Mouse (Mus musculus) frontal cortex, postnatal 10 days (tissue): ENCODE measurements at regions not wholly inside any gene's neighbourhood (a gene's known extent, or its start where the extent isn't known, plus 50 kb on each side); places are given as distances from the start of the nearest gene placed in this dataset.
A peak's percentile ranks its signal among the peaks of the same experiment; 100 is the strongest.

ENCODE experiments used
- DNase-seq, 2 experiments: peaks; one replicate each; pipeline ENCODE4 v3.0.0; 2022; ENCODE audit warnings: low spot score in 2 of 2, mixed read lengths in 1 of 2

GRCm38 (mm10) chr7:36420741-36421140 is 277.2 kb upstream of the Tshz3 start:
- peak in 1 of 2 experiments; percentile 15 for DNase-seq

GRCm38 (mm10) chr7:36449181-36449915 is 248.6 kb upstream of the Tshz3 start:
- DNase-seq, result no peak

GRCm38 (mm10) chr7:36453816-36454215 is 244.1 kb upstream of the Tshz3 start:
- no peak for DNase-seq

- DNase-seq, result peak; percentile 14 to 20
Observed at GRCm38 (mm10) chr7:36456080-36456479, 241.8 kb upstream of the Tshz3 start.

GRCm38 (mm10) chr7:36462422-36462833 is 235.5 kb upstream of the Tshz3 start:
- DNase-seq, result no peak

- DNase-seq, result no peak
Observed at GRCm38 (mm10) chr7:36469386-36469785, 228.5 kb upstream of the Tshz3 start.

- DNase-seq, result no peak
Observed at GRCm38 (mm10) chr7:36473532-36473931, 224.4 kb upstream of the Tshz3 start.

GRCm38 (mm10) chr7:36476434-36476833 is 221.5 kb upstream of the Tshz3 start:
- no peak for DNase-seq

GRCm38 (mm10) chr7:36476851-36477644 is 220.9 kb upstream of the Tshz3 start:
- DNase-seq, result no peak

- no peak for DNase-seq
Observed at GRCm38 (mm10) chr7:36488155-36488554, 209.8 kb upstream of the Tshz3 start.

- no peak for DNase-seq
Observed at GRCm38 (mm10) chr7:36491173-36491581, 206.7 kb upstream of the Tshz3 start.

GRCm38 (mm10) chr7:36504010-36504875 is 193.7 kb upstream of the Tshz3 start:
- no peak for DNase-seq

- DNase-seq, result no peak
Observed at GRCm38 (mm10) chr7:36507895-36508431, 190.0 kb upstream of the Tshz3 start.

- no peak for DNase-seq
Observed at GRCm38 (mm10) chr7:36513680-36514079, 184.2 kb upstream of the Tshz3 start.

- no peak for DNase-seq
Observed at GRCm38 (mm10) chr7:36516094-36516663, 181.7 kb upstream of the Tshz3 start.

GRCm38 (mm10) chr7:36519027-36519426 is 178.9 kb upstream of the Tshz3 start:
- no peak for DNase-seq

- DNase-seq, result no peak
Observed at GRCm38 (mm10) chr7:36522960-36523359, 175.0 kb upstream of the Tshz3 start.

- no peak for DNase-seq
Observed at GRCm38 (mm10) chr7:36526148-36526547, 171.8 kb upstream of the Tshz3 start.

GRCm38 (mm10) chr7:36526692-36527091 is 171.2 kb upstream of the Tshz3 start:
- no peak for DNase-seq

GRCm38 (mm10) chr7:36529504-36530065 is 168.3 kb upstream of the Tshz3 start:
- DNase-seq, result no peak

GRCm38 (mm10) chr7:36531559-36531958 is 166.4 kb upstream of the Tshz3 start:
- no peak for DNase-seq
